Mouse (Mus musculus): ENCODE data around the gene Phtf2. TPM values are rescaled to one million over a fixed set of nuclear protein-coding genes. Genes with fewer than 3 reads are reported as not detected.
"Not testable (repeated sequence)": the region's sequence is repeated elsewhere in the genome, so short reads cannot be mapped to it uniquely, and the experiment has no call there.

Phtf2 gene
- total RNA-seq, 2 experiments from 2014 or later = 74.8 to 94.0 TPM

GRCm38 (mm10) chr5:20865193-20865755 lies 16.6 kb downstream of the Phtf2 start:
- no peak for DNase-seq (ENCODE audit: low spot score in 2 of 2)

- no peak for DNase-seq (ENCODE audit: low spot score in 2 of 2)
Observed at GRCm38 (mm10) chr5:20864216-20864969, 17.5 kb downstream of the Phtf2 start.

- DNase-seq (ENCODE audit: low spot score in 2 of 2) = no peak
Observed at GRCm38 (mm10) chr5:20861901-20862300, 20.0 kb downstream of the Phtf2 start.

- no peak for DNase-seq (ENCODE audit: low spot score in 2 of 2)
Observed at GRCm38 (mm10) chr5:20860565-20860964, 21.4 kb downstream of the Phtf2 start.

- DNase-seq (ENCODE audit: low spot score in 2 of 2) = no peak
Observed at GRCm38 (mm10) chr5:20858404-20858803, 23.5 kb downstream of the Phtf2 start.

GRCm38 (mm10) chr5:20855066-20855465 lies 26.9 kb downstream of the Phtf2 start:
- no peak for DNase-seq (ENCODE audit: low spot score in 2 of 2)

GRCm38 (mm10) chr5:20847010-20847409 lies 34.9 kb downstream of the Phtf2 start:
- DNase-seq (ENCODE audit: low spot score in 2 of 2) = no peak

GRCm38 (mm10) chr5:20843816-20844215 lies 38.1 kb downstream of the Phtf2 start:
- DNase-seq (ENCODE audit: low spot score in 2 of 2) = no peak

GRCm38 (mm10) chr5:20843405-20843804 lies 38.5 kb downstream of the Phtf2 start:
- no peak for DNase-seq (ENCODE audit: low spot score in 2 of 2)

- no peak for DNase-seq (ENCODE audit: low spot score in 2 of 2)
Observed at GRCm38 (mm10) chr5:20837082-20837481, 44.8 kb downstream of the Phtf2 start.

GRCm38 (mm10) chr5:20834399-20834798 lies 47.5 kb downstream of the Phtf2 start:
- DNase-seq (ENCODE audit: low spot score in 2 of 2) = no peak

GRCm38 (mm10) chr5:20831433-20831832 lies 50.5 kb downstream of the Phtf2 start:
- DNase-seq (ENCODE audit: low spot score in 2 of 2) = no peak

- DNase-seq (ENCODE audit: low spot score in 2 of 2) = no peak
Observed at GRCm38 (mm10) chr5:20830717-20831116, 51.2 kb downstream of the Phtf2 start.

GRCm38 (mm10) chr5:20821647-20822046 lies 60.3 kb downstream of the Phtf2 start:
- DNase-seq (ENCODE audit: low spot score in 2 of 2) = no peak

GRCm38 (mm10) chr5:20821122-20821521 lies 60.8 kb downstream of the Phtf2 start:
- no peak for DNase-seq (ENCODE audit: low spot score in 2 of 2)

- DNase-seq (ENCODE audit: low spot score in 2 of 2) = no peak
Observed at GRCm38 (mm10) chr5:20815094-20815493, 66.8 kb downstream of the Phtf2 start.

- no peak for DNase-seq (ENCODE audit: low spot score in 2 of 2)
Observed at GRCm38 (mm10) chr5:20810449-20810848, 71.5 kb downstream of the Phtf2 start.

GRCm38 (mm10) chr5:20795932-20796331 lies 86.0 kb downstream of the Phtf2 start:
- DNase-seq (ENCODE audit: low spot score in 2 of 2) = no peak

- no peak for DNase-seq (ENCODE audit: low spot score in 2 of 2)
Observed at GRCm38 (mm10) chr5:20791793-20792554, 90.0 kb downstream of the Phtf2 start.

GRCm38 (mm10) chr5:20786471-20786870 lies 95.5 kb downstream of the Phtf2 start:
- DNase-seq (ENCODE audit: low spot score in 2 of 2) = not testable (repeated sequence)

- DNase-seq (ENCODE audit: low spot score in 2 of 2) = no peak
Observed at GRCm38 (mm10) chr5:20781116-20781515, 100.8 kb downstream of the Phtf2 start.

GRCm38 (mm10) chr5:20779191-20779590 lies 102.7 kb downstream of the Phtf2 start:
- DNase-seq (ENCODE audit: low spot score in 2 of 2) = no peak

All from gastrocnemius, postnatal 4 days (tissue).